Mouse (Mus musculus) forebrain, embryonic 13.5 days (tissue): ENCODE data around the gene Sec22a. TPM values are rescaled to one million over a fixed set of nuclear protein-coding genes. Genes with fewer than 3 reads are reported as not detected.

Experiments
- ATAC-seq: fragments of 200-750 bp; cut with Nextera tagmentation; 2 replicates; pipeline ENCODE4 v1.8.0; 2017
- H3K27ac ChIP-seq: fragments of 300-500 bp; sonication (generic); 2 replicates; pipeline ENCODE4 v1.5.1; 2015; ENCODE audit warnings: inconsistent platforms, mild to moderate bottlenecking, moderate library complexity
- H3K27me3 ChIP-seq: fragments of 300-500 bp; sonication (generic); 2 replicates; pipeline ENCODE4 v1.6.1; 2015; ENCODE audit warnings: mild to moderate bottlenecking, inconsistent platforms
- H3K36me3 ChIP-seq: fragments of 300-500 bp; sonication (generic); 2 replicates; pipeline ENCODE4 v1.6.1; 2015; ENCODE audit warnings: mild to moderate bottlenecking, inconsistent platforms; ENCODE audit not compliant: poor library complexity, severe bottlenecking
- H3K4me1 ChIP-seq: fragments of 300-500 bp; sonication (generic); 2 replicates; pipeline ENCODE4 v1.6.1; 2015; ENCODE audit warnings: inconsistent platforms
- H3K4me2 ChIP-seq: fragments of 300-500 bp; sonication (generic); 2 replicates; pipeline ENCODE4 v1.6.1; 2015; ENCODE audit warnings: inconsistent platforms, mild to moderate bottlenecking, moderate library complexity
- H3K4me3 ChIP-seq: fragments of 300-500 bp; sonication (generic); 2 replicates; pipeline ENCODE4 v1.5.1; 2015; ENCODE audit warnings: mild to moderate bottlenecking, inconsistent platforms
- H3K9ac ChIP-seq: fragments of 300-500 bp; sonication (generic); 2 replicates; pipeline ENCODE4 v1.6.1; 2015; ENCODE audit warnings: mild to moderate bottlenecking, inconsistent platforms
- H3K9me3 ChIP-seq: fragments of 300-500 bp; sonication (generic); replicated peaks from 2 replicates; pipeline ENCODE4 v1.6.1; 2016; ENCODE audit warnings: inconsistent platforms
- WGBS: fragments of 180-500 bp; shearing (Covaris S2); methylation state at CpG from one replicate; pipeline ENCODE4 v1.1.7; 2015; 5-methylcytosine and 5-hydroxymethylcytosine counted together
- polyA plus RNA-seq: library from polyadenylated mRNA; unstranded; fragments of >200 nt; fragmentation: Nextera tagmentation; extraction: Ambion mirVana; gene quantifications from 2 replicates; pipeline ENCODE4 v1.2.1, GENCODE M21; 2015

Sec22a gene
- polyA plus RNA-seq, 1 experiment from 2014 or later, result 48.0 TPM

DNA sequence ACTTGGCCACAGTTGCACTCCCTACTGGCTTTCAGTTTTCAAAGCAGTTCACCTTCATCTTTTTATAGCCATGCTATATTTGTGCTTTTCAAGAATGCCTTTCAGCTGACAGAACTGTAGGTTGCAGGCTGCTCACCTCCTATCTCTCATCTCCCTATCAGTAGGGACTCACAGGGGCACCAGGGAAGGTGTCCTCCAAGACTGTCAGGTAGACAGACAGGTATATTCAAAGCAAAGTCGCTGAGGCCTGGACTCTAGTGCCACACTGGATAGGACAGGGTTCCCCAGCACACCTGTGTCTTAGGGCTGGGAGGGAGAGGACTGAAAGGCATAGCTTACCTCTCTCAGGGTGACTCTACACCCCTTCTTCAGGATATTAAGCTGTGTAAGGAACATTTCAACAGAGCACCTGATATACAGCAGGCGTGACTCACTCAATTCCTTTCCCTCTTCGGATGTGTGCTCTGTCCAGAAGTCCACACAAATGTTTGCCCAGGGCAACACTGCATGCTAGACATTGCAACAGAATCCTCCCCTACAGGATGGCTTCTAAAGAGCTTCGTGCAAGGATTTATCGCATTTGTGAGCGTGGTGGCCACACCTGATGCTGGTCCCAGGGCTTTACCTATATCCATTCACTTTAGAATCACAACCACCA, 55.1 kb downstream of the Sec22a start:
- peaks cover 12% of the 10 kb centered on the region for H3K4me1 ChIP-seq
- H3K27me3 ChIP-seq, result no peaks in the 10 kb centered on the region
- H3K27ac ChIP-seq, result no peak overlapping the region
- 93% methylated on average over 6 of the region's 6 CpGs for WGBS
- no peak overlapping the region for H3K9ac ChIP-seq
- ATAC-seq, result peak; percentile 27; the same call in 1 of the 2 replicates
- H3K4me3 ChIP-seq, result no peak overlapping the region
- H3K9me3 ChIP-seq, result no peaks in the 10 kb centered on the region
- H3K4me2 ChIP-seq, result no peak overlapping the region
- peaks cover 12% of the 10 kb centered on the region; the same call in 1 of the 2 replicates for H3K36me3 ChIP-seq

GRCm38 (mm10) chr16:35308016-35308415, 55.7 kb downstream of the Sec22a start:
- Histone ChIP-seq H3K4me2 (no peak overlapping the region), H3K36me3 (peaks cover 15% of the 10 kb centered on the region), H3K4me1 (peaks cover 12% of the 10 kb centered on the region), H3K9me3 (no peaks in the 10 kb centered on the region), H3K27ac (no peak overlapping the region), H3K4me3 (no peak overlapping the region), H3K27me3 (no peaks in the 10 kb centered on the region), H3K9ac (no peak overlapping the region)
- WGBS, result 86% methylated on average over 6 of the region's 6 CpGs
- no peak for ATAC-seq

- WGBS, result 84% methylated on average over 2 of the region's 2 CpGs
- H3K4me1 ChIP-seq, result peaks cover 12% of the 10 kb centered on the region
- no peak overlapping the region for H3K27ac ChIP-seq
- peaks cover 16% of the 10 kb centered on the region for H3K36me3 ChIP-seq
- H3K4me3 ChIP-seq, result no peak overlapping the region
- H3K9ac ChIP-seq, result no peak overlapping the region
- no peaks in the 10 kb centered on the region for H3K27me3 ChIP-seq
- ATAC-seq, result no peak
- H3K9me3 ChIP-seq, result no peaks in the 10 kb centered on the region
- H3K4me2 ChIP-seq, result no peak overlapping the region
These were observed 56.4 kb downstream of the Sec22a start for GRCm38 (mm10) chr16:35307331-35307730.

DNA sequence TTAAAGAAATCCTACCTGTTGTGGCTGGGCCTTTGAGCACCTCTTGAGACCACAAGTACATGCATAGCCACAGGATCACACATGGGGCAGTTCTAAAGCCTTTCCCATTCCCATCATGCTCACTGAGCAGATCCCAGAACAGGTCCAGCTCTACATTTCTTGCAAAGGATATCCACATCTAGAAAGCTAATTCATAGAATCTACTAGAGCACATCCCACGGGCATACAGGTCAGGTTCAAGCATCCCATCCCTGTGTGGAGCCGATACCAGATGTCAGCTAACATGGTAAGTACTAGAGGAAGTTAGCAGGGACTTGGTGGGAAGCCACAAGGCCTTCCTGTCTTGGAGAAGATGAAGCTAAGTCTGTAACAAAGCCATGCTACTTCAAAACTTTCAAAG, 57.1 kb downstream of the Sec22a start:
- Histone ChIP-seq H3K9ac (no peak overlapping the region), H3K27me3 (no peaks in the 10 kb centered on the region)
- 95% methylated on average over 2 of the region's 2 CpGs for WGBS

DNA sequence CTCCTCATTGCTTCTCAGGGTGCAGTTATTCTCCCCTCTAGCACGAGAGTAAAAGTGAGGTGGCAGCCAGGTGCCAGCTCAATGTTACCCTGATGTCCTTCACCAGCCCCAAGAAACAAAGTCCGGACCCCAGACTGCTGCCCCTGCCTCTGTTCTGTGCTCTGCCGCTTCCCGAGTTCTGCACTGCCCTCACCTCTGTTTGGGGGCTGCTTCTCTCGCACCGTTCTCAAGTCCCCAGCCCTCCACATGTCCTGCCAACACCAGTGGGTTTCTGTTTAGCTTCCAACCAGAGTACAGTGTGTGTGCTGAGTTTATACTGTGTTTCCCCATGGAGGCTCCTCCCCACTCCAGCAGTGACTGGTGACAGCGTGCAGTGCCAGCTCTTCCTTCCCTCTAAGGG, 58.5 kb downstream of the Sec22a start:
- 87% methylated on average over 7 of the region's 7 CpGs for WGBS
- H3K4me3 ChIP-seq, result no peak overlapping the region
- H3K4me1 ChIP-seq, result no peaks in the 10 kb centered on the region
- H3K36me3 ChIP-seq, result peaks cover 16% of the 10 kb centered on the region
- H3K4me2 ChIP-seq, result no peak overlapping the region
- H3K9ac ChIP-seq, result no peak overlapping the region
- no peaks in the 10 kb centered on the region for H3K27me3 ChIP-seq
- no peaks in the 10 kb centered on the region for H3K9me3 ChIP-seq
- ATAC-seq, result no peak
- H3K27ac ChIP-seq, result no peak overlapping the region

More for the DNA sequence above, 57.1 kb downstream of the Sec22a start:
- Histone ChIP-seq H3K36me3 (peaks cover 16% of the 10 kb centered on the region), H3K4me2 (no peak overlapping the region), H3K9me3 (no peaks in the 10 kb centered on the region), H3K4me1 (peaks cover 5% of the 10 kb centered on the region), H3K4me3 (no peak overlapping the region), H3K27ac (no peak overlapping the region)
- no peak for ATAC-seq

- H3K27ac ChIP-seq, result no peak overlapping the region
These were observed 59.3 kb downstream of the Sec22a start for GRCm38 (mm10) chr16:35304416-35304815.

GRCm38 (mm10) chr16:35303721-35304120, 60.0 kb downstream of the Sec22a start:
- H3K36me3 ChIP-seq, result peaks cover 20% of the 10 kb centered on the region
- no peak for ATAC-seq
- no peaks in the 10 kb centered on the region for H3K9me3 ChIP-seq
- H3K27me3 ChIP-seq, result no peaks in the 10 kb centered on the region
- H3K4me2 ChIP-seq, result no peak overlapping the region
- H3K27ac ChIP-seq, result no peak overlapping the region
- no peak overlapping the region for H3K4me3 ChIP-seq
- no peaks in the 10 kb centered on the region for H3K4me1 ChIP-seq
- H3K9ac ChIP-seq, result no peak overlapping the region
- 88% methylated on average over 6 of the region's 6 CpGs for WGBS

More at GRCm38 (mm10) chr16:35304416-35304815, 59.3 kb downstream of the Sec22a start:
- H3K9ac ChIP-seq, result no peak overlapping the region
- no peak overlapping the region for H3K4me2 ChIP-seq
- no peaks in the 10 kb centered on the region for H3K4me1 ChIP-seq
- H3K9me3 ChIP-seq, result no peaks in the 10 kb centered on the region
- ATAC-seq, result no peak
- peaks cover 20% of the 10 kb centered on the region for H3K36me3 ChIP-seq
- H3K27me3 ChIP-seq, result no peaks in the 10 kb centered on the region
- no peak overlapping the region for H3K4me3 ChIP-seq
- 90% methylated on average over 5 of the region's 5 CpGs for WGBS

- Histone ChIP-seq H3K4me3 (no peak overlapping the region), H3K9me3 (no peaks in the 10 kb centered on the region), H3K36me3 (peaks cover 25% of the 10 kb centered on the region), H3K27me3 (no peaks in the 10 kb centered on the region), H3K27ac (no peak overlapping the region), H3K4me2 (no peak overlapping the region), H3K4me1 (no peaks in the 10 kb centered on the region), H3K9ac (no peak overlapping the region)
- ATAC-seq, result no peak
- 53% methylated on average over 7 of the region's 7 CpGs for WGBS
These were observed 61.1 kb downstream of the Sec22a start for GRCm38 (mm10) chr16:35302441-35303280.

DNA sequence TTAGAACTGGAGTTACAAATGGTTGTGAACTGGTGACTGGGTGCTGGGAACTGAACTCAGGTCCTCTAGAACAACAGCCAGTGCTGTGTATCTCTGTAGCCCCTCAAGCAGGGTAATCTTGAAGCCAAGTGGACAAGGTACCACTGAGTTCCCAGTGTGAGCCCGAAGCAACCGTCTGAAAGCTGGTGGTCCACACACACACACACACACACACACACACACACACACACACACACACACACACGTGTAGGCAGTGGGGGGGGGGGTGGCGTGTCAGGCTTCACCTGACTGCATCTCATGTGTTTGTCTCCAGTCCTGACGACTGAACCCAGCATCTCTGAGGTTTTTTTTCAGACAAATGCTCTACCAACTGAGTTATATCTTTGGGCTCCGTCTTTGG, 63.6 kb downstream of the Sec22a start:
- no peak for ATAC-seq
- Histone ChIP-seq H3K4me2 (no peak overlapping the region), H3K9ac (no peak overlapping the region), H3K36me3 (peaks cover 30% of the 10 kb centered on the region), H3K27me3 (no peaks in the 10 kb centered on the region), H3K4me1 (peaks cover 8% of the 10 kb centered on the region), H3K9me3 (no peaks in the 10 kb centered on the region), H3K27ac (no peak overlapping the region), H3K4me3 (no peak overlapping the region)
- WGBS, result 93% methylated on average over 5 of the region's 6 CpGs

GRCm38 (mm10) chr16:35297786-35298185, 65.9 kb downstream of the Sec22a start:
- H3K4me1 ChIP-seq, result peaks cover 8% of the 10 kb centered on the region
- no peak overlapping the region for H3K4me3 ChIP-seq
- no peak overlapping the region for H3K4me2 ChIP-seq
- ATAC-seq, result no peak
- H3K27ac ChIP-seq, result no peak overlapping the region
- no peaks in the 10 kb centered on the region for H3K27me3 ChIP-seq
- H3K9ac ChIP-seq, result no peak overlapping the region
- WGBS, result 84% methylated on average over 5 of the region's 5 CpGs
- peaks cover 14% of the 10 kb centered on the region for H3K36me3 ChIP-seq
- H3K9me3 ChIP-seq, result no peaks in the 10 kb centered on the region

GRCm38 (mm10) chr16:35287244-35287643, 76.5 kb downstream of the Sec22a start:
- Histone ChIP-seq H3K9ac (no peak overlapping the region), H3K36me3 (peaks cover 7% of the 10 kb centered on the region; the same call in 1 of the 2 replicates), H3K27ac (no peak overlapping the region), H3K27me3 (no peaks in the 10 kb centered on the region), H3K4me3 (no peak overlapping the region), H3K4me1 (no peaks in the 10 kb centered on the region), H3K4me2 (no peak overlapping the region), H3K9me3 (no peaks in the 10 kb centered on the region)
- ATAC-seq, result no peak
- WGBS, result 93% methylated on average over 5 of the region's 5 CpGs

DNA sequence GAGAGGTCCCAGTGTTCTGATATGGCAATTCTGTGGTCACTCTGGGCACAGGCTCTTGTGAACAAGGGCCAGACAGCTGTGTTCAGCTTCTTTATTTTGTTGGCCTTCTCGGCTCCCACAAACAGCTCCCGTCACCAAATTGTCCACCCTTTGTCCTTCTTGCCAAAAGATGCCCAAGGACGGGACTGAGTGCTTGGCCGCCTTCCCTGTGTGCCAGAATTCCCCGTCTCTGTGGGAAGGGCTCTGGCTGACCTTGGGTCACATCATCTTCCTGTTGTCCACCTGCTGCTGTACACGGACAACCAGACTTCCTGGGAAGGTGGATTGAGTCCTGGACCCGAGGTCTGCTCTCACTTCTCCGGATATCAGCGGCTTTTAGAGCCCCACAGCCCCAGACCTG, 77.9 kb downstream of the Sec22a start:
- Histone ChIP-seq H3K9ac (no peak overlapping the region), H3K27ac (no peak overlapping the region), H3K27me3 (no peaks in the 10 kb centered on the region), H3K36me3 (peaks cover 8% of the 10 kb centered on the region; the same call in 1 of the 2 replicates), H3K4me3 (no peak overlapping the region), H3K4me1 (no peaks in the 10 kb centered on the region), H3K4me2 (no peak overlapping the region), H3K9me3 (no peaks in the 10 kb centered on the region)
- ATAC-seq, result no peak
- 82% methylated on average over 9 of the region's 9 CpGs for WGBS
